Mouse (Mus musculus): Measurements from ENCODE around the gene Disp2.
A peak's percentile ranks its signal among the peaks of the same experiment; 100 is the strongest.

The Disp2 gene

DNA sequence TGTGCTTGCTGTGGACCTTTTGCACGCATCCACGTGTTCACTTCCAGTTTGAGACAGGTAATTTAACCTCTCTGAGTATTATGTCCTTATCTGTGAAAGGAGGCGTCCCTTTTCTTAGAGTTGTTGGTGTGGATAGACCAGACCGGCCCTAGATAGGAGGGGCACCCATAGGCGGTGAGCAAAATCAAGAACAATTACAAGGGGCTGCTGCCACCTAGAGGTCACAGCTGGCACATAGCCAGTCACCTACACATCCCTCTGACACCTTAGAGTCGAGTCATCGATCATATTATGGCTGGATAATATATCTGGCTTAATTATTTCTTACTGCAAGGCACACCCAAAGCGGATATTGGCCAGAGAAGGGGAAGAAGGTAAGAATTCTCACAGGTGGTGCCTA, 19.7 kb upstream of the Disp2 start:
- no peak for DNase-seq (ENCODE audit: low spot score)

DNA sequence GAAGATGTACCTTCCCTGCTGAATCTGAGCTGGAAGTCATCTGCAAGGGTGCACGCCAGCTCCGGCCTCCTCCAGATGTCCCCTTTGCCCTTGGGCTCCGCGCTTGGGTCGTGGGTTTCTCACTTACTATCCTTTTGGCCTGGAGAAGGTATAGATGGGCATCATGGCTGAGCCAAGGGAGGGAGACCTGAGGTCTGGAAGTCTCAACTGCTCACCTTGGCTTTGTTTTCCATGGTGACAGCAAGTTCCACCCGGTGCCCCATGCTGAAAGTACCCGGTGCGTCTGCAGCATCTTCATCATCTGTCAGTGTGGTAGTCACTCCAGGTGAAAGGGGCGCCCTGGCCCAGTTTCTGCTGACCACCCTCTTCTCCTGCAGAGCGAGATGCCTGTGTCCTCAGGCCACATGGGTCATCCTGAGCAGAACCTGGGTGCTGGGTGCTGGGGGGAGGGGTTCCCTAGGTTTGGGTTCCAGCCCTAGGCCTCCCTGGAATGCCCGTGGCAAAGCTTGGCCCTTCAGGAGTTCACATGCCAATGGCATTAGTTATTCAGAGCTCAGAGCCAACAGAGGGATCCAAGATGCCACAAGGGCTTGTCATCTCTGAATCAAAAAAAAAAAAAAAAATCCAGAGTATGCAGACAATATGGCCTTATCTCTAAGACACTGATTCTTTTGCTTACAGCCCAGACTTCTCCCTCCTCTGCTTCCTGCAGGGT, 19.1 kb upstream of the Disp2 start:
- DNase-seq (ENCODE audit: low spot score): no peak

DNA sequence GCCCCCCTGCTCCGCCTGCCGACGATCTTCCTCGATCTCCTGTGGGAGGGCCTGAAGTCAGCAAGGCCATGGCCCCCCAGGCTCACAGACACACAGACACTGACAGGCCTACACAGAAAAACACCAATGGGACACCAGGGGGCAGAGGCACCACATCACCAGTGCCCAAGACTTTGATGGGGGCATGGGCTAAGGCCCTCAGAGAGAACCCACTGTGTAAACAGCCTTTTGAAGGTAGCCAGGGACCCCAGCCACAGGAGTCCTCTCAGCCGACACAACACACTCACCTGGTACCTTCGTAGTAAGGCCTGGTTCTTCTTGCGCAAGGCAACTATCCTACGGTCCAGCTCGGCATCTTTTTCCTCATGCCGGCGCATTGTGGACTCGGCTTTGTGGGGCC, 18.2 kb upstream of the Disp2 start:
- DNase-seq (ENCODE audit: low spot score): no peak

DNA sequence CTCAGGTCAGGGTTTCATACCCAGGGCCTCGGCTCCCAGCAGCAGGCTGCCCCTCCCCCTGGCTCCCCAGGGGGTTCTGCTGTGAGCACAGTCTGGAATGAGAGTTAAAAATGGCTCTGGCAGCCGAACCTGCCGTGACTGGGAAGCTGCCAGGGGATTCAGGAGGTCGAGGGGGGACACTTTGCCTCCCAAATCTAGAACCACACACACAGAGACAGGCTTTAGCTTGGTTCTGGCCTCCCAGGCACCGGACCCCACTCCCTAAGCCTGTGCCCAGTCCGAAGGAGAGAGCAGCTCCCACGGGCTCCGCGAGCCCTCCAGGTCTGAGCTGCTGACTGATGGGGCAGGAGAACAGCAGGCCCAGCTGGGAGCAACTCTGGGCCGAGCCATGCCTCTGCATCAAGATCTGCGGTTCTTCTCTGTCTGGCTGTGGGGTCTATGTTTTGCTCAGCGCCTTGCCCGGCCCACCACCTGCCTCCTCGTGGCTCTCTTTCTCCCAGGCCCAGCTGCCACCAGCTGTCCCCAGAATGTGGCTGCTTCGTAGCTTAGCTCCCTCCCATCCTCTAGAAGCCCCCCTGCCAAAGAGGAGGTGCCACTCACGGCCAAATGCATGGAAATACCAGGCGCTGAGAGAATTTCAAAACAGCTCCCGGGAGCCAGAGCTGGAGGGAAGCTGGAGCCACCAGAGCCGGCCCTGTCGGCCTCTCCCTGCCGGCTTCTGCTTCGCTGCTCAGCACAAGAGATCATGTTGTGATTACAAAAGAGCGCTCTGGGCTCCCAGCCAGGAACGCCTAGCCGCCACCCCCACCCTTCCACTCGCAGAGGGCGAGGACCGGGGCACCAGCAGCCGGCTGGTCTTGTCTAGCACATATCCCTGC, 17.4 kb upstream of the Disp2 start, which contains the start of gene Ccdc9b:
Gene Ccdc9b (minus strand): TSS at position 756 of the 878 bp plus-strand sequence.
- peak; percentile 78 for DNase-seq (ENCODE audit: low spot score)

DNA sequence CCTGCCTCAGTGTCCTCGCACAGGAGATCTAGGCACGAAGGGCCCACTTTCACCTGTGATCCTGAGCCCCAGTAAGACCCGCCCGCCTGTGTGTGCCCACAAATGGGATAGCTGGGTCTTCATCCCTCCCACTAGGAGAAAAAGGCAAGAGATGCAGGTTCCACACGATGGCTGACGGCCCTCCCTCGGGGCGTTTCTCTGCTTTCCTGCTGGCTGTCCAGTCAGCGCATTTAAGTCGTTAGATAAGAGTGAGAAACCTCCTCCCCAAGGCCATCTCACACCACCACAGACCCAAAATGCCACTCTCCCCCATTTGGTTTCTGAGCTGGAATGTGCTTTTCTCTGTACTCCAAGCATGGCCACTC, 16.8 kb upstream of the Disp2 start:
- no peak for DNase-seq (ENCODE audit: low spot score)

DNA sequence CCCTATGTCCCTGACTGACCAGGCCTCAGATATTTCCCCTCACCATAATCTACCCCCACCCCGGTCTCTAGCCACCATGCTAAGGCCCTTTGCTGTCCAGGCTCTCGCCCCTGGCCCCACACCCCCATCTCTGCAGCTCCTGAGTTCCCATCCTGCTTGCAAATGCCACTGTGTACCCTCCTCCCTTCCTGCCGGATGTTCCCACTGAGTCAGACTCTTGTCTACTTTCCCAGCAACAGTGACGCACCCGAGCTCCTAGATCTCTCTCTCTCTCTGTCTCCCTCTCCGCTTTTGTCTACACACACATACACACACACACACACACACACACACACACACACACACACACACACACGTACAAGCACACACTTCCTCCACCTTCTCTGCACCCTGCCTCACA, 16.1 kb upstream of the Disp2 start:
- DNase-seq (ENCODE audit: low spot score): no peak

DNA sequence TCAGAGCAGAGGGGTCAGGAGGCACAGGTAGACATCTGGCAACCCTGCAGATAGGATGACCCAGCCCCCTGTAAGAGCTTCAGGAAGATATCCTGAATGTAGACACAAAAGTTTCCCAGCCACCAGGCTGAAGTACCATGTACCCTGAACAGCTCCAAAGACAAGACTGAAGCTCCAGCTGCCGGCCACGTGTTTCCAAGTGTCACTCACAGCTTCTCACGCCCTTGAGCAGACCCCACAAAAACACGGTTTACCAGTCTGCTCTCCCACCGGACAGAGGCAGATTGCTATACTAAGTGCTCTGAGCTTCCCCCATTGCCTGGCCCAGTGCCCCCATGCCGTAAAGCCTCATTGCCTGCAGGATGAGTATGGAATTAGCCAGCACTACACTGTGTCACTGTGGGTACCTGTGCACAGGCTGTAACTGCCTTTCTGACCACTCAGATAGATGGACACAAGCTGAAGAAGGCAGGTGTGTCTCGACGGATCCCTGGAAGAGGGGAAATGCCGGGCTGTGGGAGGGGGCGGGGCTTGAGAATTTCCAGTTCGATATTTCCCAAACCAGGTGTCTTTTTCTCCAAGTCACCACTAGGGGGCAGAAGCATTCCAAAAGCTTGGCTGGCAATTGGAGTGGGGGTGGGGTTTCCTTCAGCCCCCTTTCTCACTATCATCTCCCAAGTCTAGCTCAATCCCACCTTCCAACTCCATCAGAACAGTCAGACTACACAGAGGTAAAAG, 15.3 kb upstream of the Disp2 start:
- DNase-seq (ENCODE audit: low spot score): no peak

DNA sequence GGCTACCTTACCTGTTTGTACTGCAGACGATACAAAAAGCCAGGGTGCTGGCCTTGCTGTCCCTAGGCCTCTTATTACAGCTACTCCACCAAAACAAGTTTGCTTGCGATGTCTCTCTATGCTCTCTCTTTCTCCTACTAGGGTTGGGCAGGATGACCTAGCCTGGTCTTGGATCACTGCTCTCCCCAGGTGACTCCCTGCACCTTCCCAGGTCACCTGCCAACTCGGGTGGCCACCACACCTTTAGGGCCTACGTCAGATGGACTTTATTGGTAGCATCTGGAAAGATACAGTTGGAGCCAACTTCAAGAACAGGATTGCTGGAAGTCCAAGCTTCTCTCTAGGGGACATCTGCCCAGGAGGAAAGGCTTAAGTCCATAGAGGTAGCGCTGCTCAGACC, 14.6 kb upstream of the Disp2 start:
- DNase-seq (ENCODE audit: low spot score): no peak

DNA sequence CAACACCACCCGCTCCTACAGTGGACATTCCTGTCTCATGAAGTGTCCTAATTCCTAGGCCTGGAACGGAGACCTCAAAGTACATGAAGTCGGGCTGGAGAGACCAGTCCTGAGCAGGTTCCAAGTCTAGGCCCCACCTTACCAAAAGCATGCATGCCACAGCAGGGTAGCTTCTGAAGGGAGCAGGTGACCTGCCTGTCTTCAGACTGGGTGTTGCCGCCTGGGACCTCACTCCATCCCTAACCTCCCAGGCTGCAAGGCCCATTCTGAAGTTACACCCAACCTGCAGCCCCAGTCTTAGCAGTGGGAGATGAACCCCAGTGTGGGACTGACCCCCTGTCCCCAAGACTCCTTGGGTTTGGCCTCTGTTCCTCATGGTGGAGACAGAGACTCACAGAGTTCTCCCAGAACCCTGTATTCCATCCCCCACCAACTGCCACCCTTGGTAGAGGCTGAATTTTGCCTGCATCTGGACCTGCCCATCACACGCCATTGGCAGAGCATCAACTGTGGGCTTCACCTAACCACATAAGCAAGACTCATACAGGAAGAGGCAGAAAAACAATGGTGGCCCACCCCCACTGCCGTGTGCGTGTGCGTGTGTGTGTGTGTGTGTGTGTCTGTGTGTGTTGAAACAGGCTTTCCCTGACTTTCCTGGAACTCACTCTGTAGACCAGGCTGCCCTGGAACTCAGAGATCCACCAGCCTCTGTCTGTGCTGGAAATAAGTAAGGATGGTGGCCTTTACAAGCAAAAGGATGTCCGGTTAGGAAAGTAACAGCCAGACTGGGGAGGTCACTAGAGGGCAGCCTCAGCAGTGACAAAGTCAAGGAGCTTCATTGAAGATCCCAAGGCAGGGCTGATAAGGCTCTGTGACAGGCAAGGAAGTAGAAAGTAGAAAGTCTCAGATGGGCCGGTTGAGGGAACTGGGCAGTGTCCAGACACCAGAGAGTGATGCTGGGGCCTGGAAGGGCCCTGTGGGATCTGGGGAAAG, 13.2 kb upstream of the Disp2 start:
- no peak for DNase-seq (ENCODE audit: low spot score)

DNA sequence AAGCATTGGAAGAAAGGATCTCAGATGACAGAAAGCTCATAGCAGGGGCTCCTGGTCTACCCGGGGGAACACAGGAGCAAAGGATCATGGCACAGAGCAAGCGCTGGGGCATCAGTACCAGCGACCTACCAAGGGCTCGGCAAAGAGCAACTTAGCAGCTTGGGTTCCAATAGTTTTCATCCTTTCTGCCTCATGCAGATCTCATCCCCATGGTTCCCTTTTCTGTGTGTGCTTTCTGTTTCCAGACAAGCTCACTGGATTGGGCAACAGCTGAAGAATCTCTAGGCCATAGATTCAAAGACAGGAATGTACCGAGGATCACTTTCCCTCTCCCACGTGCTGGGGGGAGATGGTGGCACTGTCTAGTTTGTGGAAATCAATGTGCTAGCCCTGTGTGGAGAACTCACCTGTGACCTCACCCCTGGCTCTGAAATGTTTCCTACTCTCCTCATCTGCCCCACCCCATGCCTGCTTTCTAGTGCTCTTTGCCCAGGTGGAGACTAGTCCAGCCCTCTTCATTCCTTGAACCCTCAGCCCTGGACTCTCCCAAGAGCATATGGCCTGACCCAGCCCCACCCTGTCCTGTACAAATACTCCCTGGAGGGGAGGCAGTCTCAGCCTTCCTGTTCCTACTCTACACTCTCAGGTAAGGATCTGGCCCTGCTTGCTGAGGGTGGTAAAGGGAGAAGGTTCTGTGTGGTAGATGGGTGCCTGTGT, 7.2 kb upstream of the Disp2 start, which contains the start of gene Phgr1:
Gene Phgr1 (plus strand): TSS at position 612 of the 717 bp plus-strand sequence.
- no peak for DNase-seq (ENCODE audit: low spot score)

DNA sequence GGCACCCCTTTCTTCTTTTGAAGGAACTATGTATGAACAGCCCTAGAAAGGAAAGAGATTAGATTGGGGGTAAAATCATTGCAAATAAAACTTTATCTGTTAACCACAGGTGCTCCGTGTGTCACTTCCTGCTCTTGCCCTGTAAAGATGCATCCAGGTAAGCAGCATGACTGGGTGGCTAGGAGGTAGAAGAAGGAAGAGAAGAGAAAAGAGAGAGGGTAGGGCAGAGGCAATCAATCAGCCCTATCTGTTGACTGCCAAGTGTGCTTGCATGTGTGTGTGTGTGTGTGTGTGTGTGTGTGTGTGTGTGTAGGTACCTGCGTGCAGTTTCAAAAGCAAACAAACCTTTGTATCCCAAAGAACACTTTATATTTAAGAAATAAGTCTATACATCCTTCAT, 5.0 kb upstream of the Disp2 start:
- DNase-seq (ENCODE audit: low spot score): no peak

DNA sequence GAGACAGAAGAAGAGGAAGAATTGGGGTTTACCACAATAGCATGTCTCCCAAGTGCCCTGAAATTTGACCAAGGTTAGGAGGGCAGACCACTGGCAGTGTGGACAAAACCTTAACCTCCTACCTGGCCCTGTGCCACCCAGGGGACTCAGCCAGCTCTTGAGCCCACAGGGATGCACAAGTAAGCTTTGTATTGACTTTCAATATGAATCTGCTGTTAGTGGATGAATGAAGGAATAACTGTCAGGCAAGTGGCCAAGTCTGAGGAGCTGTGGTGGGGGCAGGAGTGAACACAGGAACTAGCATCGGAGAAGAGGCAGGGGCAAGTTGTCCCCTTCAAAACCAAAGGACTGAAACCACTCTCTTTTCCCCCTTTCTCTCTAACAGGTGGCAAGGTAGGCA, 4.1 kb upstream of the Disp2 start:
- no peak for DNase-seq (ENCODE audit: low spot score)

DNA sequence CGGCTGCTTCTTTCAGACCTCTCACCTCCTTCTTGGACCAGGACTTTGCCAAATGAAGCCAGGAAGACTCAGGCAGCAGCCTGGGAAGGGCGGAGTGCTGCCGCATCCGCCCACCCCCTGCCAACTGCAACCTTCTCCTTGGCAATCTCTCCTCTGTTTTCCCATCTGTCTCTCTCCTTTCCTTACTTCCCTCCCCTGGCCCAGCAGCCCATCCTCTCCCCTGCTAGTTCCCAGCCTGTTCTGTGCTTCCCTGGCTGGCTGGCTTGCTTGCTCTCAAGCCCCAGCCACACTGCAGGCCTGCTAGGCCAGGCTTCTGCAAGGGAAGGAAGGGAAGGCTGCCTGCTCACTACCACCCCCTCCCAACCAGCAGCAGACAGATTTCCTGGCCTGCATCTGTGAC, 3.7 kb upstream of the Disp2 start:
- DNase-seq (ENCODE audit: low spot score): no peak

DNA sequence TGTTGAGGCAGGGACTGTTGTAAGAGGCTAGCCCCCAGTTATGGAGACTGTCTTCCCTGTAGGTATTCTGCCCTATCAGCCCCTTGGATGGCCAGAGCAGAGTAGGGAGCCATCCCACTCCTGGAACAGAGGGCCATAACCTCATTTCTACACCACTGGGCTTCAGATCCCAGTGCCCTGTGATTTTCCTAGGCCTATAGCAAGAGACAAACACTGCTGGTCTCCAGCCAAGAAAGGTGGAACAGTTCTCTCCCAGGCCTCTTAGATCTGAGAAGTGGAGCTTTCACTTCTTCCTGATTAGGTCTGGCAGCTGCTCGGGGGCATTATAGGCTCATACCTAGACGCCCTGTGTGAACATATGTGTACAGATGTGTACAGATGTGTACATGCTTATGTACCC, 3.2 kb upstream of the Disp2 start:
- DNase-seq (ENCODE audit: low spot score): no peak

DNA sequence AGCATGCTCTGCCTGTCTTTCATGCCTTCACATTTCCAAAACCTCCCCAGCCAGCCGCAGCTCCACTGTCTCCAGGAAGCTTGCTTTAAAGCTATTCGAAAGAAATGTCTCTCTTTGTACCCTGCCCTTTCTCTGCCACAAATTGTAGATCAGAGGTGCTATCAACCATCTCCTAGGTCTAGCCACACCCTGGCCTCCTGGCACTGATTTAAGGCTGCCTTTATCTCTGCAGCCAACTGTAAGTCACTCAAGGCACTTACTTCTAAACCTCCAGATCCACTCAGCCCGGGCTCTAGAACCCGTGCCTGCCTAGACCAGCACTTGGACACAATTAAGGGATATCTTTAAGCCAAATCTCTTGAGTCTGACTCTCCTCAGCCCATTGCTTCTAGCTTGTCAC, 1.1 kb upstream of the Disp2 start:
- no peak for DNase-seq (ENCODE audit: low spot score)

DNA sequence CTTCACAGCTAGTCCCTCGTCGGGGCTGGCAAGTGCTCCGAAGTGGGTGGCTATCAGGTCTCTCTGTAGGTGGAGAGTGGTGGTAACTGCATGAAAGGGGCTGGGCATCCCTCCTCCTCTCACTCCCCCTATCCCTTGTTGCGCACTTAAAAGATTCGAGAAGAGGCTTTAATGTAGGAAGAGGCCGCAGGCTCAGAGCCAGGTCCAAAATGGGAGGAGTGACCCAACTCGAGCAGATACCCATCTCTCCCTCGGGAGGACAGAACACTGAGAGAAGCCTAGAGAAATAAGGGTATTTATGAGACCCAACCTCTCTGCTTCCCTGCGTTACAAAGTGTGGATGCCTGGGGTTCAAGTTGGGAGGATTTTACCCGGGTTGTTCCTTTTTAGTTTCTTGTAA, 454 bp upstream of the Disp2 start:
- no peak for DNase-seq (ENCODE audit: low spot score)

DNA sequence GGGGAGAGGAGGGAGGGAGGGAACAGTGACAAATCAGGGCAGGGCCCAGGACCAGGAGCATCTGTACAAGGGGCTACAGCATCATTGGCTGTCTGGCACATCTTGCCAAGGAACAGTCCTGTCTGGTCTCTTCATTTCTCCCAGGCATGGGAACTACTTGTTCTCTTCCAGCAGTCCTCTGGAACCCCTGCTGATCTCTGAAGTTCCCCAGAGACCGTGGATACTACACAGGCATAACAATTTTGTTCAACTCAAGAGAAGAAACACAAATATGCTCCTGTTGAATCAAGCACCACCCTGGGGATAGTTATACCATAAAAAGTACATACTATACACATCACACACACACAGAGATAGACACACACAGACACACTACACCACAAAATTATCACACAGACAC, 1.6 kb downstream of the Disp2 start:
- DNase-seq (ENCODE audit: low spot score): no peak

DNA sequence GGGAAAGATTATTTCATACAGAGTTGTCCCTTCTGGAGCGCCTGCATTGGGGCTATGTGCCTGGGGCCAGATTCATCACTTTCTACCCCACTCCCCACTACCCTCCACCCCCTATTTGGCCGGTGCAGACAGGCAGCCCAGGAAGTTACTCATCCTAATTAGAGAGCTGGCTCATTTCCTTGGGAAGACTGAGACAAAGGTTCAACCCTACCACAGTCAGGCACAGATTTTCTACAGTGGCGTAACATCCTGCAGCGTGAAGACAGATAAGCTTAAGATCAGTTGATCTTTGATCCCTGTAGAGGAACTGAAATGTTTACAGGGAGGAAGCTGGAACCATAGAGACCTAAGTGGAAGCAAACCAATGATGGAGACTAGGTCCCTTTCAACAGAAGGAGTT, 2.8 kb downstream of the Disp2 start:
- DNase-seq (ENCODE audit: low spot score): no peak

DNA sequence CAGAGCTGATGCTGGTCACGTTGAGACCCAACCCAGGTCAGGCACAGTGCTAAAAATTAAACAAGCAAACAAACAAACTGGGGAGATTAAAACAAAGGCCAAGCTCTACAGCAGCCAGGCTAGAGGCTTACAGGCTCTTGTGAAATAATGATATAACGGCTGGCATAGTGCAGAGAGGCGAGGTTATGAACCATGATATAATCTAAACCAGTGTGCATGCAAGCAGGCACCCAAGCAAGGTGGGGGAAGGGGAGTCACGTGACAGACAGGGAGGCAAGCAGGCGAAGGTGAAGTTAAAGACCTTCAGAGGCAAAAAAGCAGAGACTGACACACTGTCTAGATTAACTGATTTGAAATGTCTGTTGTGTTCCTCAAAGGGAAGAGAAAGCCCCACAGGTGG, 3.6 kb downstream of the Disp2 start:
- no peak for DNase-seq (ENCODE audit: low spot score)

DNA sequence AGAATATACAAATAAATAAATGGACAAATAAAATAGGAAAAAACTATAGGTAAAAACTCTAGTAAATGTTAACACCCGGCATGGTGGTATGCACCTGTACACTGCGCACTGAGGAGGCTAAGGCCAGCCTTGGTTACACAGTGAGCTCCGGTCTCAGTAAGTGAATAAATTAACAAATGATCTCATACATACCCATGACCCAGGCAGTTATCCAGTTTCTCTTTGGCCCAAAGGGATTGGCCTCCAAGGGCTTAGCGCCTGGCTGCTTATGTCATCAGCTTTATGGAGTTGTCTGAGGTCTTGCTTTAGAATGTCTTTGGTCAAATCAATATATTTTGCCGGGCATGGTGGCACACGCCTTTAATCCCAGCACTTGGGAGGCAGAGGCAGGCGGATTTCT, 4.1 kb downstream of the Disp2 start:
- DNase-seq (ENCODE audit: low spot score): no peak

DNA sequence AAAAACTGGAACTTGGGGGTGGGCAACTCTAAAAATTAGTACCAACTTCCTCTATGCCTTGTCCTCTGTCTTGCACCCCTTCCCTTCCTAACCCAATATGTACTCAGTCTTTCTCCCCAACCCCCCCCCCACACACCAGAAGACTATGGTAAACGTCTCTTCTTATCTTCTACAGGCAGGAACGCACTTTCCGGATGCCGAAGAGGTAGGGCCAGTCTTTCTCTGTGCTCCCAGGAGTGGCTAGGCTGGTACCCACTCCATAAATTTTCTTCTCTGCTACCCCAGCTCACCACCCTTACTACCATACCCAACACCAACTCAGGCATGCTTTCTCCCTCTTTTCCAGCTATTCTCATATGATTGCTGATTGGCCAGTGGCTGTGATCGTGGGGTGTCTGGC, 7.0 kb downstream of the Disp2 start:
- no peak for DNase-seq (ENCODE audit: low spot score)
